Mouse (Mus musculus): ENCODE data around the gene Olfr1509.
"Not testable (repeated sequence)": the region's sequence is repeated elsewhere in the genome, so short reads cannot be mapped to it uniquely, and the experiment has no call there.

Gene Olfr1509

GRCm38 (mm10) chr14:52442690-52443089, at the start of gene Olfr1509:
Gene Olfr1509 (plus strand): TSS chr14:52442990.
- no peak for DNase-seq (ENCODE audit: low spot score)

DNA sequence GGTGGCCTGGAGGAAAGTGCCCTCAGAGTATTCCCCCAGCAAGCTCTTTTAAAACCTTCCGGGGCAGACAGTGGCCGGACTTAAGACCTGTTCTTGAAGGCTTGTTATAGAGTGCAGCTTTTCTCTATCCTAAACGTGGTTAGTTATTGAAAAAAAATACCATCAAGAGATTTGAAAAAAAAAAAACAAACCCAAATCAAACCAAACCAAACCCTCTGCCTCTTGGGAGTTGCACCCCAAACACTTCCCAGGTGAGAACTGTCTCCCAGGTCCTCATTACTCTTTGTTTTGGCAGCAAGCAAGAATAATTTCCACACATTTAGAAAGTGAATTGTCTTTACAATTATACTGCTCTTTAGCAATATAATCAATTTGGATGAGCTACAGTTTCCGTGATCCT, 45.5 kb upstream of the Olfr1509 start, which contains the start of gene Olfr1511:
Gene Olfr1511, minus strand, starts transcription at position 101 of the 400 bp plus-strand sequence.
- no peak for DNase-seq (ENCODE audit: low spot score)

DNA sequence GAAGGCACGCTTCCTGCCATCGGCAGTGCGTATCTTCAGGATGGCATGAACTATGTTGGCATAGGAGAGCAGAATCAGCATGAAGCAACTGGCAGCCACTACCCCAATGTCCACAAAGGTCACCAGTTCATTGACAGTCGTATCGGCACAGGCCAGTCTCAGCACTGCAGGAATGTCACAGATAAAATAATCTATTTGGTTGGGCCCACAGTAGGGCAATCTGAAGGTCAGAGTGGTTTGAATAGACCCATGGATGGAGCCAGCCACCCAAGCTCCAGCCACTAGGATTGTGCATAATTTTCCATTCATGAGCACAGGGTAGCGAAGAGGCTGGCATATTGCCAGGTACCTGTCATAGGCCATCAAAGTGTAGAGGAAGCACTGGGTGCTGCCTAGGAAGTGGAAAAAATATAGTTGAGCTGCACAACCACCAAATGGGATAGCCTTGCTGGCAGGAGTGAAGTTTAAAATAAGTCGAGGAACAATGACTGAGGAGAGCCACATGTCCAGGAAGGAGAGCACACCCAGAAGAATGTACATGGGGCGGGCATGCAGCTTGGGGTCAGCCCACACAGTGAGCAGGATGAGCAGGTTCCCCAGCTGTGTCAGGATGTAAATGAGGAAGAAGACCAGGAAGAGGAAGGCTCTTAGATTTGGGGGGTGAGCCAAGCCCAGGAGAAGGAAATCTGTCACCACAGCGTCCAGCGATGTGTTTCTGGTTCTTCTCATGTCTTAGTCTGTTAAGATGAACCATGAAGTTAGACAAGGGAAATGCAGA, 32.5 kb upstream of the Olfr1509 start:
- not testable (repeated sequence) for DNase-seq (ENCODE audit: low spot score)

DNA sequence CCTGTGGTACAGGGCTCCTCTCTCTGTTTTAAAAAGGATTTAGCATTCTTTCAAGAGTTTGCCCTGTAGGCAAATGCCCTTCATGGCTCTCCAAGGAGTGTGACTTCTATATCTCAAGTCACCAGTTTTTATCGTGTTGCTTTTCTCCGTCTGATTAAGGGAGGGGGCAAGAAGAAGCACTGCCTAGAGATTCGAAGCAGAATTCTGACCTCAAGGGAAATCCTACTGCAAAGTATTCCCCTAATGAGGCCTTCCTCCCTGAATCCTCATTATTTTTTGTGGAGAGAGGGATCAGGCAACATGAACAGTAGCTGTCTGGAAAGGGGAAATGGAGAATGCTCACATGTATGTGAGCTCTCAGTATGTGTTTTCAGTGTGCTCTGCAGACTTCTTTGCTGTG, 28.5 kb upstream of the Olfr1509 start, which contains the start of gene Olfr1510:
Gene Olfr1510, minus strand, starts transcription at position 101 of the 400 bp plus-strand sequence.
- DNase-seq (ENCODE audit: low spot score): no peak

DNA sequence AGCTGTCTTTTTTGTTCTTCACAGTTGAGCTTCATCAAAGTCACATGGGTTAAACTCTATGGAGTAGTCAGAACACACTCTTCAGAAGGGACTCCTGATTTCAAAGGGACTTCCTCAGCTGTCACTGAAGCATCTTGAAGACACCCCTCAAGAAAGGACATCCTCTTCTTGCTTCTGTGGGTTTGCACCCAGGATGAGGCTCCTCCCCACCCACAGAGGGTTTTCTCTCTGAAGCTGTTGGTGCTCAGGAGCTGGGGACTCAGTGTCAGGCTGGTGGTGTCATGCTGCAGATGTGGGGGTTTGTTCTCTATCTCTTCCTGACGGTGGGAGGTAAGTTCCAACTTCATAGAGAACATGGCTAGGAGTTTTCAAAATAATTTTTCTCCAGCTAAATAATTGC, 15.1 kb upstream of the Olfr1509 start:
- DNase-seq (ENCODE audit: low spot score): no peak

DNA sequence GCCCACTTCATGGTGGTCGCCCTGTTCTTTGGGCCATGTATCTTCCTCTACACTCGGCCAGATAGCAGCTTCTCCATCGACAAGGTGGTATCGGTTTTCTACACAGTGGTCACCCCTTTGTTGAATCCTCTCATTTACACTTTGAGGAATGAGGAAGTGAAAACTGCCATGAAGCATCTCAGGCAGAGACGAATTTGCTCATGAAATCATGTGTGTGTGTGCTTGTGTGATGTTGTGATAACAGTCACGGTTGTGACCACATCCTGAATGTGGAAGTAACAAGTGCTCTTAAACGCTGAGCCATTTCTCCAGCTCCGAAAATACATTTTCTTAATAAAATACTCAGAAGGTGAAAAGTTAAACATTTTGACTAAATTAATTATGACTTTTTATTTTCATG, 8.3 kb downstream of the Olfr1509 start:
- DNase-seq (ENCODE audit: low spot score): no peak

DNA sequence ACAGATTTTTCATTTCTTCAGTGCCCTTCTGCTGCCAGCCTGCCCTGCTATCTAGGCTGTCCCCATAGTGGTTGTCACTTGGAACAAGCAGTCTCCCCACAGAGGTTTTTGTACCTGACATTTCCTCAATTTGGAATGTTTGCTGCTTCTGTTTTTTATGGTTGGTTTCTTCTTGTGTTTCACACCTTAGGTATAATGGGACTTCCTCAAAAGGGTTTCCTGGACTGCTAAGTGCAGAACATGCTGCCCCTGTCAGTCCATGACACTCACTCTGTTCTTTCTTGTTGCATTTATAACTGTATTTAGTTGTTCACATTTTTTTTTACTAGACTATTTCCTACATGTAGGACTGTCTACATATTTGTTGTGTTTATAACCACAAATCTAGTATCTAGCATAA, 19.1 kb downstream of the Olfr1509 start:
- DNase-seq (ENCODE audit: low spot score): no peak

DNA sequence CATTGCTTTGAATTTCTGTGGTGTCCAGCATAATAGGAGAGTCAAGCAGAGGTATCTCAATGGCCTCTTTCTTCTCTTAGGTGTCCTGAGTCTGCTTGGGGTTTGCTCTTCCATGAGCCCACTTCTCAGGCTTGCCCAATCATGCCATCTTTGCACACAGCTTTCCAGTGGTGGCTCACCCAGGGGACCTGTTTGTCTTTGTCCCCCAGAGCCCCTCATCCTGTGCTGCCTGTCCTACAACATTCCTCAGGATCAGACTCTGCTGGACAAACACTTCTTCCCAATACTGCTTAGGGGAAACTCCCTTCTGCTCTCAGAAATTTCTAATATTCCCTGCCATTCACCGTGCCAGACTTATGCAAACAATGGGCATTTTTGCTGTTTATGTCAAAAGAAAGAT, 22.9 kb downstream of the Olfr1509 start:
- no peak for DNase-seq (ENCODE audit: low spot score)

DNA sequence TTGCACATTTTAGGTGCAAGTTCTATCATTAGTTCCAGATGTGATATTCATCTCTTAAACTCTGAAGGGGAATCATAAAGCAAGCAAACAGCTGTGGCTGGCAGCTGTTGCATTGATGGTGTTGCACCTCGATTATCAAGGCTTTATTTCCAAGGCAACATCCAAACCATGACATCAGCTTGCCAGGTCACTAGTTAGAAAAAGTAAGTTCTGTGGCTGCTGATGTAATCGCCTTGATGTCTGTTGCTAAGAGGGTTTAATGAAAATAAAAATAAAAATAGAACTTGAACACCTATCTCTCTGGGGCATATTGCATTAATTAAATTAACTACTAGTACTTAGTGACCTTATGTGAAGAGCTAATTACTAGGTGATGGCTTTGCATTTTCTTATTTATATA, 24.6 kb downstream of the Olfr1509 start, which contains the start of gene Olfr1508:
Gene Olfr1508, minus strand, starts transcription at position 101 of the 400 bp plus-strand sequence.
- DNase-seq (ENCODE audit: low spot score): no peak

GRCm38 (mm10) chr14:52495516-52495915, 52.7 kb downstream of the Olfr1509 start, which contains the start of gene Olfr1507:
Gene Olfr1507 (minus strand): TSS chr14:52495749.
- DNase-seq (ENCODE audit: low spot score): no peak
